Mouse (Mus musculus): ENCODE results near the gene Trabd2b. TPM values are rescaled to one million over a fixed set of nuclear protein-coding genes. Genes with fewer than 3 reads are reported as not detected.

The Trabd2b gene
- polyA plus RNA-seq, 1 experiment from 2014 or later: 2.4 TPM

DNA sequence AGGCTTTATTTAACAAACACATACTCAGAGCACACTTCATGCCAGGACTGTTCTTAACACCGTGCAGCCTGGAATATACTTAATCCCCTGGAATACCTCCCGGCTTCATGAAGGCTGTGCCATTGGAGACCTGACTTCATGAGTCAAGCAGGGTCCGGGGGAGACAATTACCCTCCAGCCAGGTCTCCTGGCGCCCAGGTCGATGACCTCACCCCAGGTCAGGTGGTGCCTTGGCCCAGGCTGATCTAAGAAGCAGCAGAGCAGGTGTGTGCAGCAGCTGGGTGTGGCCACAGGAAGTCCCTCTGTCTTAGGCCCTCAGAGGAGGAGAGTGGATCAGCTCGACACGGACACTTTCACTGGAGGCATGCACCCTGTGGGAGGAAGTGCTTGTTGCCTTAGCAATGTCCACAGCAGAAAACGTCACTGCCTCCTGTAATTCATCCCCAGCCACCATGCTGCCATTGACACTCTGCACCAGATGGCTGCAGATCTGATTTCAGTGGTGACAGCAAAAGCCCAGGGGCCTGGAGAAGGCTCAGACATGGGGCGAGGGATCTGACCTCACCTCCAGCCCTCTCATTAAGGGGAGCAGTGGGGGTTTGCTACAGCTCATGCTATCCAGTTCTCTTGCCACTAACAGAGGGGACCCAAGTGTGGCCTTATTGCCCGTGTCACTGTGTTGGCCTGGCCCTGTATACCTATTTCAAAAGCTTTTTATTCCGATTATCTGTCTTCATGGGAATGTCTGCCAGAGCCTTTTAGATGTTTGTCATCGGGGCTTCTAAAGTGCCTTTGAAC, 171.8 kb downstream of the Trabd2b start:
- Histone ChIP-seq H3K4me3 (ENCODE audit: low read depth, low read length) (no peak overlapping the region), H3K9me3 (ENCODE audit: low read length) (no peaks in the 10 kb centered on the region), H3K9ac (replicated peaks; ENCODE audit: low read depth) (no peak overlapping the region), H3K4me2 (replicated peaks; ENCODE audit: low read depth, low read length) (no peak overlapping the region), H3K4me1 (ENCODE audit: insufficient read depth, low read depth, low read length) (peaks cover 10% of the 10 kb centered on the region; the same call in 1 of the 2 replicates), H3K27ac (ENCODE audit: low read length) (no peak overlapping the region), H3K27me3 (replicated peaks; ENCODE audit: insufficient read depth, low read length) (no peaks in the 10 kb centered on the region), H3K36me3 (ENCODE audit: insufficient read depth, low read length) (no peaks in the 10 kb centered on the region)
- ATAC-seq (peak; percentile 81), DNase-seq (ENCODE audit: low spot score) (peak; percentile 44)
- WGBS: 26% methylated on average over 12 of the region's 12 CpGs
- TF ChIP-seq CTCF (IDR thresholded peaks at IDR 0.05): no peak
- TF ChIP-seq EP300 (IDR thresholded peaks at IDR 0.05): no peak

DNA sequence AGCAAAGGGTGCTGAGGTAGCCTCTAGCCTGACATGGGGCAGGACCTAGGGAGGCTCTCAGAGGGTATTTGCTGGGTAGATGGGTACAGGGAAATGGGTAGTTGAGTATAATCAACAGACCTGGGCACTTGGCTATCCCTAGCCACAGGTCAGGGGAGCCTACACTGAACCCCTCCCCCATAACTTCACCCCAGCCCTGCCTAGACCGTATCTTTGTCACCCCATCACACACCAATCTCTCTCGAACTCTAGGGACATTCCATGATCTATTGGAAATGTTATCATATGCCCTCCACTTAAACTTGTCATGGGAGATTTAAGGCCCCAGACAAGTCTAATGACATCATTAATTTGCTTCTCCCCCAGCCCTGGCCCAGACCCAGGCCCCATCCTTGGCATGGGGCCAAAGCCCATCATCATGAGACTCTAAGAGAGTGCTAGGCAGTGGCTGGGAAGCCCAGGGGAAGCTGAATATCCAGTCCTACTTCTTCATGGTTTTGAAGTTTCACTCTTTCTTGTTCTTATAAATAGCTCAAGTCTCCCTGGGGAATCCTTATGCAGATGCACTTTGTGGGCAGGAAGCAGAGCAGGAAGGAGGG, 177.1 kb downstream of the Trabd2b start:
- no peak overlapping the region for H3K9ac ChIP-seq (replicated peaks; ENCODE audit: low read depth)
- no peak overlapping the region for H3K27ac ChIP-seq (ENCODE audit: low read length)
- WGBS: 59% methylated on average over 2 of the region's 2 CpGs
- no peak; the same call in 1 of the 2 replicates for ATAC-seq
- no peaks in the 10 kb centered on the region for H3K27me3 ChIP-seq (replicated peaks; ENCODE audit: insufficient read depth, low read length)
- TF ChIP-seq CTCF (IDR thresholded peaks at IDR 0.05) (no peak), EP300 (IDR thresholded peaks at IDR 0.05) (no peak)
- no peak overlapping the region for H3K4me3 ChIP-seq (ENCODE audit: low read depth, low read length)
- no peaks in the 10 kb centered on the region for H3K36me3 ChIP-seq (ENCODE audit: insufficient read depth, low read length)
- DNase-seq (ENCODE audit: low spot score): no peak
- 0 out of 2 replicates have a peak, but pooled peaks cover 3% of the 10 kb centered on the region for H3K4me1 ChIP-seq (ENCODE audit: insufficient read depth, low read depth, low read length)
- no peak overlapping the region for H3K4me2 ChIP-seq (replicated peaks; ENCODE audit: low read depth, low read length)
- no peaks in the 10 kb centered on the region for H3K9me3 ChIP-seq (ENCODE audit: low read length)

DNA sequence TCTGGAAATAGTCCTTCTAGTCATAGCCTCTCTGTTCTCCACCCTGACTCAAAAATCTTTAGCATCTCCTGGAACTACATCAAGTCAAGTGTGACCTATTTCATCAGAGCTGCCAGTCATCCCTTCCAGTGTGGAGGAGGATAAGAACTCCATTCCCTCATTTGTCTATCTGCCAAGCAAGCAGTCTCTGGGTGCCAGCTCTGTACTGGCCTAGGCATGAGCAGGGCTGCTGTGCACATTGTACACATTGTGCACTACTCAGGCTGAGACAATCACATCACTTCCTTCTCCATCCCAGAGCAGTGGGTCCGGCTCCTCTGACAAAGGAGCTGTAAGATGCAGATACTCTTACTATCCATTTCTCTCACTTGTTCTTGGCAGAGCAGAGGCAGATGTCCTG, 178.2 kb downstream of the Trabd2b start:
- no peak overlapping the region for H3K27ac ChIP-seq (ENCODE audit: low read length)
- no peaks in the 10 kb centered on the region for H3K27me3 ChIP-seq (replicated peaks; ENCODE audit: insufficient read depth, low read length)
- no peaks in the 10 kb centered on the region for H3K4me1 ChIP-seq (ENCODE audit: insufficient read depth, low read depth, low read length)
- H3K9ac ChIP-seq (replicated peaks; ENCODE audit: low read depth): no peak overlapping the region
- no peak overlapping the region for H3K4me3 ChIP-seq (ENCODE audit: low read depth, low read length)
- DNase-seq (ENCODE audit: low spot score): no peak
- whole genome bisulfite sequencing: 50% methylated on average over 1 of the region's 1 CpGs
- no peaks in the 10 kb centered on the region for H3K36me3 ChIP-seq (ENCODE audit: insufficient read depth, low read length)
- no peaks in the 10 kb centered on the region for H3K9me3 ChIP-seq (ENCODE audit: low read length)
- ATAC-seq: peak; percentile 38; the same call in 1 of the 2 replicates
- H3K4me2 ChIP-seq (replicated peaks; ENCODE audit: low read depth, low read length): no peak overlapping the region
- no peak for TF ChIP-seq CTCF (IDR thresholded peaks at IDR 0.05)
- TF ChIP-seq EP300 (IDR thresholded peaks at IDR 0.05): no peak

DNA sequence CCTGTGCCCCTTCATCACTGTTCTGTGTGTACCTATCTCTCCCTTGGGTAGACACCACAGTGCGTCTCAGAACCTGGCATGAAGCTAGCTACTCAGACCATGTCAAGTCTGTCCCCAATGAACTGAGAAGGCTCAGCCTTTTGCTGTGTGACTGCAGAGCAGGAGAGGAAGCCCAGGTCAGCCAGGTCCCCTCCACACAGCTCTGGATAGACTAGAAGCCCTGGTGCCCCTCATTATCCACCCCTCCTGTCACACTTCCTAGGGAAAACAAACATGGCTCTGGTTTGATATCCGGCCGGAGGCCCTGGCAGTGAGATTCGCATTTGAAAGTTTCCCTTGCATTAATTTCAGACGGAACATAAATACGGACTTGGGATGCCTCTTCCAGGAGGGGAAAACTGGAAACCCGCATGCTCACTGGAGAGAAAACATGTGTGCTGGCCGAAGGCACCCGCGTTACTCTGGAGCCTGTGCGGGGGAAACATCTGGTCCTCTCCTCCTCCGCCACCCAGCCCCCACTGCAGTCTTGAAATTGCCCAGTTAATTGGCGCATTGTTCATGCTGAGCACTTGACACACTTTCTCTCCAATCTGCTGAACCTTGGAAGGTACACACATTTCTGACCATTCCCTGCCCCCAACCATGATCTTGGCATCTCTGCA, 187.2 kb downstream of the Trabd2b start:
- TF ChIP-seq EP300 (IDR thresholded peaks at IDR 0.05): no peak
- no peak for TF ChIP-seq CTCF (IDR thresholded peaks at IDR 0.05)
- no peak overlapping the region for H3K9ac ChIP-seq (replicated peaks; ENCODE audit: low read depth)
- WGBS: 27% methylated on average over 13 of the region's 13 CpGs
- H3K9me3 ChIP-seq (ENCODE audit: low read length): no peaks in the 10 kb centered on the region
- H3K4me2 ChIP-seq (replicated peaks; ENCODE audit: low read depth, low read length): no peak overlapping the region
- H3K27ac ChIP-seq (ENCODE audit: low read length): no peak overlapping the region
- no peak overlapping the region for H3K4me3 ChIP-seq (ENCODE audit: low read depth, low read length)
- DNase-seq (ENCODE audit: low spot score) (no peak), ATAC-seq (0 out of 2 replicates have a peak, but pooled peaks have one; percentile 22)
- H3K27me3 ChIP-seq (replicated peaks; ENCODE audit: insufficient read depth, low read length): no peaks in the 10 kb centered on the region
- no peaks in the 10 kb centered on the region for H3K36me3 ChIP-seq (ENCODE audit: insufficient read depth, low read length)
- H3K4me1 ChIP-seq (ENCODE audit: insufficient read depth, low read depth, low read length): peaks cover 6% of the 10 kb centered on the region; the same call in 1 of the 2 replicates

DNA sequence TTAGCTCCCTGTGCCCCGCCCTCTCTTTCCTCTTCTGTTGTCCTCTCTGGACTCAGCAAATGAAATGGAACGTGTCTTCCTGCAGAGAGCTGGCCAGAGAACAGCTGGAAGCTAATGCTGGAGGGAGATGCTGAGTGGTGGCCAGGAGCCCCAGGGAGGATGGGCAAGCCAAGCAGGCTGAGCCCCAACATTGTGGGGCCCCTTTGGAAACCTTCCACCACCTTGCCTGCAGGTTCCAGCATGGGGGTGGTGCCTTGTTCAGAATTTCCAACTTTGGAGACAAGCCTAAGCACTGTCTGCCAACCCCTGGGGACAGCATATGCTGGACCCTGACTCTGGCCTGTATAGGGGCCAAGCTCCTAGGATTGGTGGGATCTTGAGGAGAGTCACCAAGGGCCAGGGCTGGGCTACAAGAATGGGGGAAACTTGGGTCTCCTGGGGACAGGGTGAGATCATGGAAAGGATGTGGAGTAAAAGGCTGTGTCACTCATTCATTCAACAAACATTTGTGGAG, 188.7 kb downstream of the Trabd2b start:
- DNase-seq (ENCODE audit: low spot score): no peak
- Histone ChIP-seq H3K9ac (replicated peaks; ENCODE audit: low read depth) (no peak overlapping the region), H3K9me3 (ENCODE audit: low read length) (no peaks in the 10 kb centered on the region), H3K36me3 (ENCODE audit: insufficient read depth, low read length) (no peaks in the 10 kb centered on the region), H3K27me3 (replicated peaks; ENCODE audit: insufficient read depth, low read length) (no peaks in the 10 kb centered on the region), H3K27ac (ENCODE audit: low read length) (no peak overlapping the region), H3K4me3 (ENCODE audit: low read depth, low read length) (no peak overlapping the region), H3K4me2 (replicated peaks; ENCODE audit: low read depth, low read length) (no peak overlapping the region), H3K4me1 (ENCODE audit: insufficient read depth, low read depth, low read length) (peaks cover 6% of the 10 kb centered on the region; the same call in 1 of the 2 replicates)
- 58% methylated on average over 2 of the region's 2 CpGs for WGBS
- no peak for TF ChIP-seq EP300 (IDR thresholded peaks at IDR 0.05)
- no peak for TF ChIP-seq CTCF (IDR thresholded peaks at IDR 0.05)
- ATAC-seq: peak; percentile 37

DNA sequence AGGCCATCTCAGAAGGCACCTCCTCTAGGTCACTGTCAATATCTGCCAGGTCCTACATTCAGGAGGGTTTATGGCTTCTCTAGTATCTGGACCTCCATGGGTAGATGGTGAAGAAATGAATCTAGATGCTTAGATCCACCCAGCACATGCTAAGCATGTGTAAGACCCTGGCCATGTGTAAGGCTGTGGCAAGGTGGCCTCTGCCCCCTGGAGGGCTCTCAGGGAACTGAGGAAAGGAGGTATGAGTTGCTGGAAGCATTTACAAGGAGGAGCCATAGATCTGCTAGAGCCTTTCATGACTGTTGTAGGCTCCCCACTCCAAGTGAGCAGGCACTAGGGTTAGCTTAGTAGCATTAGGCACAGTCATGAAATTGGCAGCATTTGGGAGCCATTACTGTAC, 192.6 kb downstream of the Trabd2b start:
- H3K4me1 ChIP-seq (ENCODE audit: insufficient read depth, low read depth, low read length): peaks cover 8% of the 10 kb centered on the region; the same call in 1 of the 2 replicates
- DNase-seq (ENCODE audit: low spot score): peak; percentile 24
- H3K27ac ChIP-seq (ENCODE audit: low read length): no peak overlapping the region
- TF ChIP-seq EP300 (IDR thresholded peaks at IDR 0.05) (no peak), CTCF (IDR thresholded peaks at IDR 0.05) (peak; percentile 65)
- H3K4me2 ChIP-seq (replicated peaks; ENCODE audit: low read depth, low read length): no peak overlapping the region
- H3K9me3 ChIP-seq (ENCODE audit: low read length): no peaks in the 10 kb centered on the region
- H3K27me3 ChIP-seq (replicated peaks; ENCODE audit: insufficient read depth, low read length): no peaks in the 10 kb centered on the region
- no peak for ATAC-seq
- H3K36me3 ChIP-seq (ENCODE audit: insufficient read depth, low read length): no peaks in the 10 kb centered on the region
- no peak overlapping the region for H3K9ac ChIP-seq (replicated peaks; ENCODE audit: low read depth)
- no peak overlapping the region for H3K4me3 ChIP-seq (ENCODE audit: low read depth, low read length)

Data from lung, postnatal 0 days (tissue).